Mouse (Mus musculus) olfactory bulb, adult 2 months (tissue): ENCODE data around the gene Mras. TPM values are rescaled to one million over a fixed set of nuclear protein-coding genes. Genes with fewer than 3 reads are reported as not detected.

Source experiments
- H3K27ac ChIP-seq: fragments of 200-500 bp; 2 replicates; pipeline ENCODE4 v1.5.1; 2012; ENCODE audit warnings: low read depth, low read length; ENCODE audit not compliant: insufficient read depth
- H3K4me1 ChIP-seq: fragments of 200-500 bp; 2 replicates; pipeline ENCODE4 v1.6.1; 2012; ENCODE audit warnings: low read length; ENCODE audit not compliant: control insufficient read depth, insufficient read depth
- H3K4me3 ChIP-seq: fragments of 200-500 bp; 2 replicates; pipeline ENCODE4 v1.5.1; 2012; ENCODE audit warnings: mild to moderate bottlenecking, low read depth, low read length, moderate library complexity; ENCODE audit not compliant: insufficient read depth
- CTCF ChIP-seq: fragments of 200-500 bp; IDR thresholded peaks from 2 replicates; pipeline ENCODE4 v1.5.1; 2012; ENCODE audit warnings: low read depth, mild to moderate bottlenecking, low read length, moderate library complexity; ENCODE audit not compliant: insufficient read depth
- POLR2A ChIP-seq: fragments of 200-500 bp; IDR thresholded peaks from 2 replicates; pipeline ENCODE4 v1.6.1; 2012; ENCODE audit warnings: mild to moderate bottlenecking, low read depth, low read length, moderate library complexity; ENCODE audit not compliant: insufficient read depth
- WGBS: fragments of 180-500 bp; shearing (Covaris S2); methylation state at CpG from one replicate; pipeline ENCODE4 v1.1.7; 2018; 5-methylcytosine and 5-hydroxymethylcytosine counted together
- polyA plus RNA-seq: library from polyadenylated mRNA; stranded (reverse); fragments of >200 nt; gene quantifications from 2 replicates; pipeline ENCODE4 v1.2.4, GENCODE M21; 2012; ENCODE audit warnings: low replicate concordance; ENCODE audit not compliant: missing spikeins, insufficient read depth, insufficient read length

Gene Mras
- polyA plus RNA-seq, 1 experiment: not detected

DNA sequence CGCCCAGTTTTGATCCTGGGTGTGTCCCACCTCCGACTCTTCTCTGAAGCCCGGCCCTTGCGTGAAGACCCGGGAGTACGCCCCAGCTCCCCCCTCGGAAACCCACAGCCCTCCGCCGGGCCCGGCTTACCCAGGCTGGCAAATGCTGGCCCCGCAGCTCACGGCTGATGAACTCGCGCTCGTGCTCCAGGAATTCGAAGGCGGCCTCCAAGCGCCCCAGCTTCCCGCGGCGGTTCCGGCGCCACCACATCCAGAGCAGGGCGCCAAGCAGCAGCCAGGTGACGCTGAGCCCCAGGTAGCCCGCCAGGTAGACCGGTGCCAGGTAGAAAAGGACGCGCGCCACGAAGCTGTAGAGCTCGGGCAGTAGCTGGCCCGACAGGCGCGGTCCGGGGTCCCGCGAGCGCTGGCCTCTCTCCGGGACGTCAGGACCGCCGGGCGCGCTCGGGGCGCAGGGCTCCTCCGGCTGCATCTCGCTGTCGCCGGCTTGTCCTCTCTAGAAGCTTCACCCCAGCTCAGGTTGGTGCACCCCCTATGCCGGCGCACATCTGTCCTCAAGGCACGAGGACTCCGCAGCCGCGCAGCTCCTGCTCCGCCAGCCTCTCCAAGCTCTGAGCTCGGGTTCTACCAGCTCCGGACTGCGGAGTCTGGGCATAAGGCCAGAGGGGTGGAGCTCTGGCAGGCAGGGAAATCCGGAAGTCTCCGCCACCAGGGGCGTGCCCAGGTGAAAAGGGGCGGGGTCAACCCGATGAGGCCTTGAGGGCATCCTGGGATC, 79.1 kb downstream of the Mras start, which contains the start of gene Esyt3:
Esyt3 (minus strand) TSS at position 637 of the 772 bp plus-strand sequence.
- H3K4me1 ChIP-seq: peaks cover 15% of the 10 kb centered on the region
- no peak for TF ChIP-seq POLR2A
- TF ChIP-seq CTCF: no peak
- under 1% methylated on average over 66 of the region's 66 CpGs for WGBS
- H3K4me3 ChIP-seq: peak within 1 kb of the TSS; percentile 38
- H3K27ac ChIP-seq: no peak within 1 kb of the TSS

GRCm38 (mm10) chr9:99357561-99357920, 79.6 kb downstream of the Mras start:
- peaks cover 15% of the 10 kb centered on the region for H3K4me1 ChIP-seq
- H3K27ac ChIP-seq: no peak overlapping the region
- peak overlapping the region; percentile 38 for H3K4me3 ChIP-seq
- 9% methylated on average over 19 of the region's 19 CpGs for WGBS
- no peak for TF ChIP-seq POLR2A
- TF ChIP-seq CTCF: no peak

DNA sequence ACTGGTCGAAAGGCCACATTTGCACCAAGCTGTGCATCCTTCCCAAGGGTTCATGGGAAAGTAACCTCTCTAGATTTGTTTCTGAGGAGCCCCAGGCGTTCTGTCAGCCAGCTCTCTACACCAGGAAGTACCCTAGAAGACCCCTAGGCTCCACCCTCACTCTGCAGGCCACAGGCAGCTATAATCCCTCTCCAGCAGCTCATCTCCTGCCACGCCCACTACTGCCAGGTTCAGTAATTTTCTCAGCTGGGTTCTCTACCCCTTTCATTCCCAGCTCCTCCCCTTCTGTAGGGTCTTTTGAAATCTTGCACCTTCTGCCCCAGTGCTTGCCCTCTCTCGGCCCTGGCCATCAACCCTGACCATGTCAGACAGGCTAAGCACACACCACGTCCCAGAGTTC, 81.2 kb downstream of the Mras start:
- Histone ChIP-seq H3K4me1 (peaks cover 13% of the 10 kb centered on the region), H3K27ac (no peak overlapping the region), H3K4me3 (no peak overlapping the region)
- WGBS: 88% methylated on average over 5 of the region's 5 CpGs
- TF ChIP-seq POLR2A (no peak), CTCF (no peak)

GRCm38 (mm10) chr9:99354796-99355195, 82.4 kb downstream of the Mras start:
- 75% methylated on average over 5 of the region's 5 CpGs for WGBS
- TF ChIP-seq CTCF: no peak
- TF ChIP-seq POLR2A: no peak
- Histone ChIP-seq H3K4me1 (peaks cover 13% of the 10 kb centered on the region), H3K4me3 (no peak overlapping the region), H3K27ac (no peak overlapping the region)

- Histone ChIP-seq H3K27ac (no peak overlapping the region), H3K4me3 (no peak overlapping the region), H3K4me1 (peaks cover 12% of the 10 kb centered on the region)
- WGBS: 83% methylated on average over 6 of the region's 6 CpGs
- TF ChIP-seq POLR2A: no peak
- no peak for TF ChIP-seq CTCF
Measured at GRCm38 (mm10) chr9:99353390-99353789, 83.8 kb downstream of the Mras start.

GRCm38 (mm10) chr9:99352964-99353363, 84.2 kb downstream of the Mras start:
- WGBS: 80% methylated on average over 4 of the region's 4 CpGs
- Histone ChIP-seq H3K4me3 (no peak overlapping the region), H3K4me1 (peaks cover 7% of the 10 kb centered on the region), H3K27ac (no peak overlapping the region)
- TF ChIP-seq CTCF (no peak), POLR2A (no peak)

DNA sequence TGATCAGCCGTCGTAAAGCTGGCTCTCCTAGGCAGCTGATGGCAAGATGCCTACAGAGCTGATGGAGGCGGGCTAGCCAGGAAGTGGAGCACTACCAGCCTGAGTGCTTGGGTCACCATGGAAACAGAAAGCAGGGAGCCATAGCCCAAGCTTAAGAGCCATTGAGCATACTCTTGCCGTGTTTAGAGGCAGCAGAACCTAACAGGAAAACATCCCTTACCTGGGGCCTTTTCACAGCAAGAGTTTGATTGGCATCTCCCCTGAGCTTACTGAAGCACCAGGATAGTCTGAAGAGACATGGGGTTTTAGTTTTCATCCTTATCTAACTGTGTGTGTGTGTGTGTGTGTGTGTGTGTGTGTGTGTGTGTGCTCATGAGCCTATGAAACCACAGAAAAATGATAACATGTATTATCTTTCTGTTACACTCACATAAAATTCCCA, 91.8 kb downstream of the Mras start:
- WGBS: 18% methylated on average over 4 of the region's 4 CpGs
- Histone ChIP-seq H3K27ac (no peak overlapping the region), H3K4me1 (peaks cover 5% of the 10 kb centered on the region), H3K4me3 (no peak overlapping the region)
- TF ChIP-seq POLR2A: no peak
- TF ChIP-seq CTCF: no peak

DNA sequence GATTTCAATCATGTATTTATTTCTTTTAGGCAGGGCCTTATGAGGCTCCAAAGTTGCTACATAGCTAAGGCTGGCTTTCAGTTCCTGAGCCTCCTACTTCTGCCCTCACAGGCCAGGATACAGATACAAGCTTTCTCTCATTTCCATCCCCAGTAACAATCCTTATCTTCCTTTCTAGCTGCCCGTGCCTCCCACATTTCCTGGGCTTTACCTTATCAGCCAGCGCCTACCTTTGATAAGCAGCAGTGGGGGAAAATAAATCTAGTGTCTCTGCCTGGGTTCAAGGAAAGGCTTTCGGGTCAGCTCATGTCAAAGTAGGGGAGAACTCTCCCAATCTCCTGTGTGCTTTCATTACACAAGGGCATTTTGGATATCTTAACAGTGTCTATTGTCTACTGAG, 95.6 kb downstream of the Mras start:
- Histone ChIP-seq H3K27ac (no peak overlapping the region), H3K4me3 (no peak overlapping the region), H3K4me1 (peaks cover 9% of the 10 kb centered on the region)
- TF ChIP-seq CTCF: no peak
- no peak for TF ChIP-seq POLR2A
- WGBS: 87% methylated on average over 3 of the region's 3 CpGs

DNA sequence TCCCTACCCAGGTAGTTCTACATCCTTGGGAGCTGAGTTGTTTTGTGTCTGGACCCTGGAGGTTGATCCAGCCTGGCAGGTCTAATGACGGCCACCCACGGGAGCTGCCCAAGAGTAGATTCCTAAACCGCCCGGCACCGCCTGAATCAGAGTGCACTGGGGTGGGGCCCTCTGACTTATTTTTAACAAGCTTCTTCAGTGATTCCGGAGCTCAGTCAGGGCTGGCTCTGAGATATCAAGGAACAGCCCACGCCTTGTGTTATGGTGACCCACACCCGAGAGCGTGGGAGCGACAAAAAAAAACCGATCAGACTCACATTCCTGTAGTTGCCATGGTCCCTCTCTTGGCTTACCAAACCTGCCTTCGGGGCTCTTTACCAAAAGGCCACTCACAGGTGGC, 97.1 kb downstream of the Mras start:
- H3K27ac ChIP-seq: no peak overlapping the region
- 62% methylated on average over 12 of the region's 12 CpGs for WGBS
- no peak overlapping the region for H3K4me3 ChIP-seq
- peaks cover 12% of the 10 kb centered on the region for H3K4me1 ChIP-seq
- TF ChIP-seq POLR2A (no peak), CTCF (no peak)

GRCm38 (mm10) chr9:99339182-99339581, 98.0 kb downstream of the Mras start:
- Histone ChIP-seq H3K27ac (no peak overlapping the region), H3K4me3 (no peak overlapping the region), H3K4me1 (peaks cover 10% of the 10 kb centered on the region)
- 94% methylated on average over 1 of the region's 1 CpGs for WGBS
- no peak for TF ChIP-seq CTCF
- no peak for TF ChIP-seq POLR2A
